Mouse (Mus musculus): ENCODE data around the gene Cyp4a31. TPM values are rescaled to one million over a fixed set of nuclear protein-coding genes. Genes with fewer than 3 reads are reported as not detected.
"Not testable (repeated sequence)": the region's sequence is repeated elsewhere in the genome, so short reads cannot be mapped to it uniquely, and the experiment has no call there.

The Cyp4a31 gene
- polyA plus RNA-seq, 1 experiment = 0.28 TPM

GRCm38 (mm10) chr4:115596357-115596756 lies 32.9 kb downstream of the Cyp4a31 start:
- Histone ChIP-seq H3K4me3 (ENCODE audit: control insufficient read depth, low read depth, low read length) (no peak overlapping the region), H3K27ac (ENCODE audit: control insufficient read depth, insufficient read depth, low read depth, low read length) (no peak overlapping the region), H3K27me3 (ENCODE audit: control insufficient read depth, insufficient read depth, low read length) (no peaks in the 10 kb centered on the region), H3K4me1 (ENCODE audit: control insufficient read depth, insufficient read depth, low read length) (no peaks in the 10 kb centered on the region), H3K36me3 (ENCODE audit: control insufficient read depth, insufficient read depth, low read length) (no peaks in the 10 kb centered on the region)
- no peak for TF ChIP-seq CTCF (IDR thresholded peaks at IDR 0.05; ENCODE audit: control insufficient read depth, insufficient read depth, insufficient replicate concordance, low read depth, low read length)

GRCm38 (mm10) chr4:115596824-115597336 lies 33.4 kb downstream of the Cyp4a31 start:
- no peaks in the 10 kb centered on the region for H3K36me3 ChIP-seq (ENCODE audit: control insufficient read depth, insufficient read depth, low read length)
- TF ChIP-seq CTCF (IDR thresholded peaks at IDR 0.05; ENCODE audit: control insufficient read depth, insufficient read depth, insufficient replicate concordance, low read depth, low read length) = no peak
- no peak for TF ChIP-seq POLR2A (IDR thresholded peaks at IDR 0.05; ENCODE audit: control insufficient read depth, low read depth, low read length)
- H3K4me3 ChIP-seq (ENCODE audit: control insufficient read depth, low read depth, low read length) = no peak overlapping the region
- no peaks in the 10 kb centered on the region for H3K4me1 ChIP-seq (ENCODE audit: control insufficient read depth, insufficient read depth, low read length)
- no peaks in the 10 kb centered on the region for H3K27me3 ChIP-seq (ENCODE audit: control insufficient read depth, insufficient read depth, low read length)
- no peak overlapping the region for H3K27ac ChIP-seq (ENCODE audit: control insufficient read depth, insufficient read depth, low read depth, low read length)

- not testable (repeated sequence) for H3K27me3 ChIP-seq (ENCODE audit: control insufficient read depth, insufficient read depth, low read length); H3K36me3 ChIP-seq (ENCODE audit: control insufficient read depth, insufficient read depth, low read length); H3K4me3 ChIP-seq (ENCODE audit: control insufficient read depth, low read depth, low read length); H3K4me1 ChIP-seq (ENCODE audit: control insufficient read depth, insufficient read depth, low read length); H3K27ac ChIP-seq (ENCODE audit: control insufficient read depth, insufficient read depth, low read depth, low read length)
Measured at GRCm38 (mm10) chr4:115600611-115601010, 37.2 kb downstream of the Cyp4a31 start, which contains the start of gene Cyp4a32. Gene Cyp4a32 (plus strand): TSS chr4:115600969.

GRCm38 (mm10) chr4:115614005-115614404 lies 50.6 kb downstream of the Cyp4a31 start:
- no peaks in the 10 kb centered on the region for H3K4me1 ChIP-seq (ENCODE audit: control insufficient read depth, insufficient read depth, low read length)
- no peaks in the 10 kb centered on the region for H3K27me3 ChIP-seq (ENCODE audit: control insufficient read depth, insufficient read depth, low read length)
- H3K4me3 ChIP-seq (ENCODE audit: control insufficient read depth, low read depth, low read length) = no peak overlapping the region
- H3K27ac ChIP-seq (ENCODE audit: control insufficient read depth, insufficient read depth, low read depth, low read length) = no peak overlapping the region
- TF ChIP-seq POLR2A (IDR thresholded peaks at IDR 0.05; ENCODE audit: control insufficient read depth, low read depth, low read length) (no peak), CTCF (IDR thresholded peaks at IDR 0.05; ENCODE audit: control insufficient read depth, insufficient read depth, insufficient replicate concordance, low read depth, low read length) (no peak)
- no peaks in the 10 kb centered on the region for H3K36me3 ChIP-seq (ENCODE audit: control insufficient read depth, insufficient read depth, low read length)

GRCm38 (mm10) chr4:115625560-115625959 lies 62.1 kb downstream of the Cyp4a31 start:
- not testable (repeated sequence) for H3K4me3 ChIP-seq (ENCODE audit: control insufficient read depth, low read depth, low read length); H3K36me3 ChIP-seq (ENCODE audit: control insufficient read depth, insufficient read depth, low read length); H3K27ac ChIP-seq (ENCODE audit: control insufficient read depth, insufficient read depth, low read depth, low read length); H3K4me1 ChIP-seq (ENCODE audit: control insufficient read depth, insufficient read depth, low read length); H3K27me3 ChIP-seq (ENCODE audit: control insufficient read depth, insufficient read depth, low read length)

Other genes with a start within 250 kb of the Cyp4a31 start
- not detected in 2 replicates for gene Cyp4a12b, start 152.0 kb upstream of the Cyp4a31 start, polyA plus RNA-seq (2012; rRNA removed)
- 0.11 TPM in 1 of 2 replicates, not detected in the other for gene Cyp4a30b, start 111.0 kb upstream of the Cyp4a31 start, polyA plus RNA-seq (2012; rRNA removed)
- 0.10 and 0.11 TPM in 2 replicates for gene Cyp4a14, start 67.5 kb upstream of the Cyp4a31 start, polyA plus RNA-seq (2012; rRNA removed)
- 0.05 TPM in 1 of 2 replicates, not detected in the other for gene Cyp4a10, start 45.4 kb upstream of the Cyp4a31 start, polyA plus RNA-seq (2012; rRNA removed)
- gene Cyp4a32, start 37.3 kb downstream of the Cyp4a31 start, polyA plus RNA-seq (2012; rRNA removed) = not detected in 2 replicates
- 0.93 and 1.2 TPM in 2 replicates for gene Cyp4b1, start 84.1 kb downstream of the Cyp4a31 start, polyA plus RNA-seq (2012; rRNA removed)
- gene Efcab14, start 174.1 kb downstream of the Cyp4a31 start, polyA plus RNA-seq (2012; rRNA removed) = 18.3 and 21.8 TPM in 2 replicates
- gene Tex38, start 217.4 kb downstream of the Cyp4a31 start, polyA plus RNA-seq (2012; rRNA removed) = 71.9 and 78.8 TPM in 2 replicates
- 11.3 and 12.0 TPM in 2 replicates for gene Atpaf1, start 221.2 kb downstream of the Cyp4a31 start, polyA plus RNA-seq (2012; rRNA removed)